Mouse (Mus musculus): ENCODE results near the gene Nav2. TPM values are rescaled to one million over a fixed set of nuclear protein-coding genes. Genes with fewer than 3 reads are reported as not detected.

The Nav2 gene
- total and polyA plus RNA-seq, 3 experiments: under 0.01 TPM; not detected in 2

DNA sequence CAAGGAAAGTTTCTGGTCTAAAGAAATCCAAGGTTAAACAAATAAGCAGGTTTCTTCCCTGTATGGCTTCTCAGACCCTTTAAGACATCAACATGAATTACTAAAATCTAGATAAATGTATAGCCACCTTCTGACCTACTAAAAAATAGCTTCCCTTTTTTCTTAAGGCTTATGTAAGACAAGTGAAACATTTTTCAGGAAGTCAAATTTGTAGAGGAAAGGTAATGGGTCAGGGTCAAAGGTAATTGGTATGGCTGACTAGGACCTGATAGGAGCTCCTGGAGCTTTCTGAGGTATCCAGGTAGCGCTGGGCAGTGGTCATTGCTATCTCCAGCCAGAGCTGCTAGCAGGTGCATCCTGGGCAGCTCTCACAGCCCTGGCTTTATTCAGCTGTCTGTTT is 162.1 kb downstream of the Nav2 start:
- TF ChIP-seq ZC3H11A (IDR thresholded peaks at IDR 0.05; ENCODE audit: low read depth, low read length): no peak
- no peak for TF ChIP-seq CHD2 (IDR thresholded peaks at IDR 0.05; ENCODE audit: low read length)
- no peak for TF ChIP-seq NRF1 (IDR thresholded peaks at IDR 0.05; ENCODE audit: low read depth, low read length)
- TF ChIP-seq MAFK (IDR thresholded peaks at IDR 0.05; ENCODE audit: insufficient replicate concordance, low read length): no peak
- TF ChIP-seq MYC (IDR thresholded peaks at IDR 0.05; ENCODE audit: low read depth, low read length): no peak
- no peak for TF ChIP-seq USF1 (IDR thresholded peaks at IDR 0.05; ENCODE audit: low read depth, low read length)
- no peak for TF ChIP-seq RCOR1 (conservative IDR thresholded peaks at IDR 0.05; ENCODE audit: low read depth, low read length)
- no peaks in the 10 kb centered on the region for H3K79me2 ChIP-seq (replicated peaks; ENCODE audit: control insufficient read depth, extremely low read depth, insufficient read depth, poor library complexity, severe bottlenecking)
- H3K27ac ChIP-seq (ENCODE audit: insufficient read depth, low read depth): no peak overlapping the region
- no peak for DNase-seq (ENCODE audit: extremely low read depth)
- dilution Hi-C loops (cut with MboI; ENCODE audit: extremely low pct_ligation_motif_present, extremely low pct_unique_long_range_greater_than_20kb, low sequenced_read_pairs) (no loop called here), in situ Hi-C loops (cut with MboI; ENCODE audit: low pct_ligation_motif_present, low pct_unique_long_range_greater_than_20kb, low sequenced_read_pairs) (no loop called here)
- H3K27me3 ChIP-seq (replicated peaks): peaks cover 87% of the 10 kb centered on the region
- no peaks in the 10 kb centered on the region for H3K36me3 ChIP-seq (replicated peaks in 1 of 2; ENCODE audit: control insufficient read depth in 1 of 2, insufficient read depth in 1 of 2, low read length in 1 of 2)
- no peak overlapping the region for H3K4me3 ChIP-seq (replicated peaks in 1 of 3; ENCODE audit: low read depth in 2 of 3, low read length in 2 of 3, poor library complexity in 1 of 3)
- H3K9me3 ChIP-seq (replicated peaks; ENCODE audit: low read length): no peaks in the 10 kb centered on the region
- H3K4me2 ChIP-seq (ENCODE audit: insufficient read depth, low read depth, poor library complexity, severe bottlenecking): no peak overlapping the region
- no peak overlapping the region for H3K9ac ChIP-seq (ENCODE audit: insufficient read depth, low read depth)
- no peaks in the 10 kb centered on the region for H3K4me1 ChIP-seq (ENCODE audit: control insufficient read depth in 1 of 2, insufficient read depth in 2 of 2)

DNA sequence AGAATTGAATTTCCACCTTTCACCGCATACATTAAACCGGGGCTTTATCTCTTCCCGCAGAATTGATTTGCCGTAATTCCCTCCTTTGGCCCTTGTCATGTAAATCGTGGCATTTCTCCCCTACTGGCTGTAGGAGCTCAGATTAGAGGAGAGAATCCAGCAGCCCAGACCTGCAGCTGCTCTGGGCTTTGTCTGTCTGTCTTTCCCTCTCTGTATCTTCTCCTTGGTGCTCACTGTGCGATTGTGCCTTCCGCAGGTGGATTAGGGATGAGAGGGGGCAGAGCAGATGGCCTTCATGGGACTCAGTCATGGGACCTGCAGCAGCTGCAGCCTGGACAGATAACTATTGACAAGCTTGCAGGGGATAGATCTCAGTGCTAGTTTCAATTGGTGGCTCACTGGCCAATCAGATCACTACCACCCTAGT is 162.6 kb downstream of the Nav2 start:
- in situ Hi-C loops (cut with MboI; ENCODE audit: low pct_ligation_motif_present, low pct_unique_long_range_greater_than_20kb, low sequenced_read_pairs) (no loop called here), dilution Hi-C loops (cut with MboI; ENCODE audit: extremely low pct_ligation_motif_present, extremely low pct_unique_long_range_greater_than_20kb, low sequenced_read_pairs) (no loop called here)
- no peaks in the 10 kb centered on the region for H3K9me3 ChIP-seq (replicated peaks; ENCODE audit: low read length)
- no peaks in the 10 kb centered on the region for H3K36me3 ChIP-seq (replicated peaks in 1 of 2; ENCODE audit: control insufficient read depth in 1 of 2, insufficient read depth in 1 of 2, low read length in 1 of 2)
- no peaks in the 10 kb centered on the region for H3K4me1 ChIP-seq (ENCODE audit: control insufficient read depth in 1 of 2, insufficient read depth in 2 of 2)
- no peak overlapping the region for H3K27ac ChIP-seq (ENCODE audit: insufficient read depth, low read depth)
- no peaks in the 10 kb centered on the region for H3K79me2 ChIP-seq (replicated peaks; ENCODE audit: control insufficient read depth, extremely low read depth, insufficient read depth, poor library complexity, severe bottlenecking)
- no peak overlapping the region for H3K9ac ChIP-seq (ENCODE audit: insufficient read depth, low read depth)
- H3K4me2 ChIP-seq (ENCODE audit: insufficient read depth, low read depth, poor library complexity, severe bottlenecking): no peak overlapping the region
- TF ChIP-seq ZMIZ1 (IDR thresholded peaks at IDR 0.05; ENCODE audit: low read depth, low read length): no peak
- TF ChIP-seq SMC3 (IDR thresholded peaks at IDR 0.05; ENCODE audit: low read depth, low read length): no peak
- TF ChIP-seq USF1 (IDR thresholded peaks at IDR 0.05; ENCODE audit: low read depth, low read length): no peak
- no peak for TF ChIP-seq MEF2A (IDR thresholded peaks at IDR 0.05; ENCODE audit: borderline replicate concordance, low read depth, low read length)
- TF ChIP-seq CHD2 (IDR thresholded peaks at IDR 0.05; ENCODE audit: low read length): no peak
- TF ChIP-seq MYC (IDR thresholded peaks at IDR 0.05; ENCODE audit: low read depth, low read length): no peak
- TF ChIP-seq RCOR1 (conservative IDR thresholded peaks at IDR 0.05; ENCODE audit: low read depth, low read length): no peak
- no peak for TF ChIP-seq NELFE (IDR thresholded peaks at IDR 0.05; ENCODE audit: low read depth, low read length)
- no peak for TF ChIP-seq SIN3A (IDR thresholded peaks at IDR 0.05; ENCODE audit: low read length)
- TF ChIP-seq MAZ (IDR thresholded peaks at IDR 0.05; ENCODE audit: low read depth, low read length): no peak
- no peak for TF ChIP-seq ETS1 (conservative IDR thresholded peaks at IDR 0.05; ENCODE audit: low read depth, low read length)
- TF ChIP-seq EP300 (IDR thresholded peaks at IDR 0.05; ENCODE audit: low read length): no peak
- TF ChIP-seq KAT2A (IDR thresholded peaks at IDR 0.05; ENCODE audit: insufficient replicate concordance, low read length): no peak
- TF ChIP-seq ZNF384 (IDR thresholded peaks at IDR 0.05; ENCODE audit: low read depth, low read length): no peak
- no peak for TF ChIP-seq POLR2A (IDR thresholded peaks at IDR 0.05; ENCODE audit: low read depth, low read length)
- no peak for DNase-seq (ENCODE audit: extremely low read depth)
- no peak overlapping the region for H3K4me3 ChIP-seq (replicated peaks in 1 of 3; ENCODE audit: low read depth in 2 of 3, low read length in 2 of 3, poor library complexity in 1 of 3)
- peaks cover 87% of the 10 kb centered on the region for H3K27me3 ChIP-seq (replicated peaks)
